Mouse (Mus musculus) kidney, embryonic 16.5 days (tissue): ENCODE measurements around the gene Rbms2. TPM values are rescaled to one million over a fixed set of nuclear protein-coding genes. Genes with fewer than 3 reads are reported as not detected.
"Not testable (repeated sequence)": the region's sequence is repeated elsewhere in the genome, so short reads cannot be mapped to it uniquely, and the experiment has no call there.

Experiments
- ATAC-seq: fragments of 200-750 bp; cut with Nextera tagmentation; 2 replicates; pipeline ENCODE4 v1.8.0; 2017; ENCODE audit warnings: moderate TSS enrichment; ENCODE audit not compliant: low FRiP score, low TSS enrichment
- H3K27ac ChIP-seq: fragments of 300-500 bp; sonication (generic); 2 replicates; pipeline ENCODE4 v1.5.1; 2014; ENCODE audit warnings: low read length
- H3K27me3 ChIP-seq: fragments of 300-500 bp; sonication (generic); 2 replicates; pipeline ENCODE4 v1.6.1; 2014; ENCODE audit warnings: low read length, control low read depth, mixed read lengths; ENCODE audit not compliant: insufficient read depth
- H3K36me3 ChIP-seq: fragments of 300-500 bp; sonication (generic); 2 replicates; pipeline ENCODE4 v1.6.1; 2014; ENCODE audit warnings: low read length, control low read depth, mixed read lengths; ENCODE audit not compliant: insufficient read depth
- H3K4me1 ChIP-seq: fragments of 300-500 bp; sonication (generic); 2 replicates; pipeline ENCODE4 v1.6.1; 2014; ENCODE audit warnings: low read length, control low read depth, mixed read lengths; ENCODE audit not compliant: insufficient read depth
- H3K4me2 ChIP-seq: fragments of 300-500 bp; sonication (generic); replicated peaks from 2 replicates; pipeline ENCODE4 v1.6.1; 2014; ENCODE audit warnings: low read depth, low read length
- H3K4me3 ChIP-seq: fragments of 300-500 bp; sonication (generic); 2 replicates; pipeline ENCODE4 v1.5.1; 2014; ENCODE audit warnings: mild to moderate bottlenecking, low read length
- H3K9ac ChIP-seq: fragments of 300-500 bp; sonication (generic); replicated peaks from 2 replicates; pipeline ENCODE4 v1.6.1; 2014; ENCODE audit warnings: low read length
- H3K9me3 ChIP-seq: fragments of 300-500 bp; sonication (generic); 2 replicates; pipeline ENCODE4 v1.6.1; 2016; ENCODE audit warnings: low read length, control low read depth
- WGBS: fragments of 180-500 bp; shearing (Covaris S2); extraction: QIAGEN DNeasy Blood & Tissue Kit; methylation state at CpG from one replicate; pipeline ENCODE4 v1.1.7; 2014; 5-methylcytosine and 5-hydroxymethylcytosine counted together
- microRNA counts: library from miRNA; unstranded; fragments of <30 nt; microRNA quantifications from one replicate; lab custom pipeline; 2016
- microRNA-seq: library from miRNA; unstranded; fragments of <30 nt; microRNA quantifications from one replicate; pipeline ENCODE4, GENCODE M21; 2016
- polyA plus RNA-seq: library from polyadenylated mRNA; unstranded; fragments of >200 nt; fragmentation: Nextera tagmentation; extraction: Ambion mirVana; gene quantifications from 2 replicates; pipeline ENCODE4 v1.2.1, GENCODE M21; 2015

Gene Rbms2
- polyA plus RNA-seq, 1 experiment from 2014 or later, result 39.8 TPM

- Histone ChIP-seq H3K4me1 (peaks cover 30% of the 10 kb centered on the region), H3K36me3 (peaks cover 58% of the 10 kb centered on the region)
- not testable (repeated sequence) for H3K4me2 ChIP-seq, H3K9me3 ChIP-seq, ATAC-seq, H3K4me3 ChIP-seq, H3K27ac ChIP-seq, H3K27me3 ChIP-seq, H3K9ac ChIP-seq
- 65% methylated on average over 2 of the region's 2 CpGs for WGBS
Measured at GRCm38 (mm10) chr10:128087216-128087615, 92.9 kb downstream of the Rbms2 start.

- Histone ChIP-seq H3K9ac (no peak overlapping the region), H3K36me3 (peaks cover 58% of the 10 kb centered on the region), H3K9me3 (no peaks in the 10 kb centered on the region), H3K4me3 (no peak overlapping the region), H3K4me2 (no peak overlapping the region), H3K27me3 (no peaks in the 10 kb centered on the region), H3K4me1 (peaks cover 27% of the 10 kb centered on the region), H3K27ac (no peak overlapping the region)
- no peak for ATAC-seq
- 82% methylated on average over 6 of the region's 6 CpGs for WGBS
Measured at GRCm38 (mm10) chr10:128086391-128086790, 93.7 kb downstream of the Rbms2 start.

GRCm38 (mm10) chr10:128084160-128084559 is 95.9 kb downstream of the Rbms2 start:
- peak overlapping the region; percentile 88 for H3K4me2 ChIP-seq
- ATAC-seq, result no peak
- H3K9ac ChIP-seq, result peak overlapping the region; percentile 98
- peak overlapping the region; percentile 78 for H3K27ac ChIP-seq
- peaks cover 23% of the 10 kb centered on the region for H3K4me1 ChIP-seq
- no peaks in the 10 kb centered on the region for H3K9me3 ChIP-seq
- peak overlapping the region; percentile 89 for H3K4me3 ChIP-seq
- H3K36me3 ChIP-seq, result peaks cover 48% of the 10 kb centered on the region
- no peaks in the 10 kb centered on the region for H3K27me3 ChIP-seq
- WGBS, result 3% methylated on average over 3 of the region's 3 CpGs

- 0% methylated on average over 22 of the region's 22 CpGs for WGBS
- no peaks in the 10 kb centered on the region for H3K27me3 ChIP-seq
- H3K9ac ChIP-seq, result peak overlapping the region; percentile 98
- H3K27ac ChIP-seq, result peak overlapping the region; percentile 78
- no peaks in the 10 kb centered on the region for H3K9me3 ChIP-seq
- peak overlapping the region; percentile 88 for H3K4me2 ChIP-seq
- peaks cover 43% of the 10 kb centered on the region for H3K36me3 ChIP-seq
- no peak for ATAC-seq
- H3K4me1 ChIP-seq, result peaks cover 23% of the 10 kb centered on the region
- peak overlapping the region; percentile 89 for H3K4me3 ChIP-seq
Measured at GRCm38 (mm10) chr10:128083688-128084087, 96.4 kb downstream of the Rbms2 start.

GRCm38 (mm10) chr10:128082880-128083421 is 97.1 kb downstream of the Rbms2 start, which contains the start of gene Atp5b:
TSS of gene Atp5b (plus strand) at chr10:128083273.
- H3K4me1 ChIP-seq, result peaks cover 23% of the 10 kb centered on the region
- peak within 1 kb of the TSS; percentile 88 for H3K4me2 ChIP-seq
- H3K36me3 ChIP-seq, result peaks cover 36% of the 10 kb centered on the region
- peak within 1 kb of the TSS; percentile 91 for H3K27ac ChIP-seq
- WGBS, result under 1% methylated on average over 34 of the region's 34 CpGs
- H3K4me3 ChIP-seq, result peak within 1 kb of the TSS; percentile 89
- H3K9ac ChIP-seq, result peak within 1 kb of the TSS; percentile 98
- ATAC-seq, result peak; percentile 98
- H3K9me3 ChIP-seq, result no peaks in the 10 kb centered on the region
- no peaks in the 10 kb centered on the region for H3K27me3 ChIP-seq

- Histone ChIP-seq H3K36me3 (peaks cover 33% of the 10 kb centered on the region), H3K27ac (peak overlapping the region; percentile 91), H3K4me1 (peaks cover 23% of the 10 kb centered on the region), H3K4me3 (peak overlapping the region; percentile 89), H3K9me3 (no peaks in the 10 kb centered on the region), H3K9ac (peak overlapping the region; percentile 82), H3K27me3 (no peaks in the 10 kb centered on the region), H3K4me2 (peak overlapping the region; percentile 79)
- WGBS, result 7% methylated on average over 9 of the region's 9 CpGs
- ATAC-seq, result no peak
Measured at GRCm38 (mm10) chr10:128082477-128082808, 97.7 kb downstream of the Rbms2 start.

- Histone ChIP-seq H3K4me1 (peaks cover 23% of the 10 kb centered on the region), H3K4me3 (peak overlapping the region; percentile 89), H3K9me3 (no peaks in the 10 kb centered on the region), H3K27ac (peak overlapping the region; percentile 91), H3K36me3 (peaks cover 34% of the 10 kb centered on the region), H3K4me2 (peak overlapping the region; percentile 79), H3K27me3 (no peaks in the 10 kb centered on the region), H3K9ac (peak overlapping the region; percentile 82)
- WGBS, result 53% methylated on average over 6 of the region's 6 CpGs
- ATAC-seq, result no peak
Measured at GRCm38 (mm10) chr10:128081807-128082476, 98.2 kb downstream of the Rbms2 start.

MicroRNA genes within 50 kb of the gene (microRNA counts, 519-probe panel; counts per million panel counts)
- 104 counts per million, percentile 35 among the panel's probes with 10 or more counts for microRNA mmu-miR-677 (lab: Ali Mortazavi, UCI)

Small RNA genes within 50 kb of the gene (microRNA-seq; reads per million reads assigned to microRNA genes)
- 9.0 reads per million, percentile 28 among the genes with 10 or more reads in this experiment for gene Mir677

Other genes starting within 250 kb of the Rbms2 start
- not detected in 2 replicates for gene Hsd17b6, start 172.7 kb downstream of the Rbms2 start, polyA plus RNA-seq
- gene Prim1, start 165.1 kb downstream of the Rbms2 start, polyA plus RNA-seq, result 83.4 and 84.1 TPM in 2 replicates
- gene Naca, start 144.7 kb downstream of the Rbms2 start, polyA plus RNA-seq, result 667 and 704 TPM in 2 replicates
- 409 and 441 TPM in 2 replicates for gene Ptges3, start 121.3 kb downstream of the Rbms2 start, polyA plus RNA-seq
- 3,411 and 3,412 TPM in 2 replicates for gene Atp5b, start 97.0 kb downstream of the Rbms2 start, polyA plus RNA-seq
- gene Baz2a, start 88.7 kb downstream of the Rbms2 start, polyA plus RNA-seq, result 10.9 and 14.3 TPM in 2 replicates
- gene Gls2, start 14.2 kb upstream of the Rbms2 start, polyA plus RNA-seq, result 1.1 and 1.3 TPM in 2 replicates
- 34.2 and 38.6 TPM in 2 replicates for gene Spryd4, start 31.5 kb upstream of the Rbms2 start, polyA plus RNA-seq
- gene Mip, start 45.5 kb upstream of the Rbms2 start, polyA plus RNA-seq, result not detected in 2 replicates
- gene Timeless, start 51.8 kb upstream of the Rbms2 start, polyA plus RNA-seq, result 64.5 and 68.2 TPM in 2 replicates
- gene Apon, start 73.8 kb upstream of the Rbms2 start, polyA plus RNA-seq, result 0.39 and 0.66 TPM in 2 replicates
- 0.62 and 0.69 TPM in 2 replicates for gene Apof, start 88.4 kb upstream of the Rbms2 start, polyA plus RNA-seq
- 12.9 and 14.9 TPM in 2 replicates for gene Stat2, start 90.3 kb upstream of the Rbms2 start, polyA plus RNA-seq
- gene Il23a, start 118.5 kb upstream of the Rbms2 start, polyA plus RNA-seq, result 0.15 and 0.35 TPM in 2 replicates
- gene Pan2, start 123.0 kb upstream of the Rbms2 start, polyA plus RNA-seq, result 42.0 and 45.0 TPM in 2 replicates
- gene Cnpy2, start 142.2 kb upstream of the Rbms2 start, polyA plus RNA-seq, result 343 and 370 TPM in 2 replicates
- 238 and 244 TPM in 2 replicates for gene Cs, start 157.4 kb upstream of the Rbms2 start, polyA plus RNA-seq
- gene Coq10a, start 188.7 kb upstream of the Rbms2 start, polyA plus RNA-seq, result 4.1 and 10.9 TPM in 2 replicates
- gene Ankrd52, start 196.8 kb upstream of the Rbms2 start, polyA plus RNA-seq, result 11.9 and 12.8 TPM in 2 replicates
- gene Slc39a5, start 220.9 kb upstream of the Rbms2 start, polyA plus RNA-seq, result 69.0 and 75.1 TPM in 2 replicates
- gene Nabp2, start 231.2 kb upstream of the Rbms2 start, polyA plus RNA-seq, result 81.7 and 94.8 TPM in 2 replicates
- 52.5 and 52.6 TPM in 2 replicates for gene Rnf41, start 231.4 kb upstream of the Rbms2 start, polyA plus RNA-seq